Mouse (Mus musculus) erythroblast, embryonic 14.5 days (primary cell): ENCODE measurements around the gene Keap1. TPM values are rescaled to one million over a fixed set of nuclear protein-coding genes. Genes with fewer than 3 reads are reported as not detected.
"Not testable (repeated sequence)": the region's sequence is repeated elsewhere in the genome, so short reads cannot be mapped to it uniquely, and the experiment has no call there.

Experiments used
- H3K27me3 ChIP-seq: 2 replicates; pipeline ENCODE4 v1.6.1; 2012; ENCODE audit warnings: inconsistent platforms; ENCODE audit not compliant: control insufficient read depth
- H3K36me3 ChIP-seq: 2 replicates; pipeline ENCODE4 v1.6.1; 2012; ENCODE audit warnings: mild to moderate bottlenecking, inconsistent platforms; ENCODE audit not compliant: control insufficient read depth
- H3K4me1 ChIP-seq: 2 replicates; pipeline ENCODE4 v1.6.1; 2012; ENCODE audit warnings: inconsistent platforms; ENCODE audit not compliant: control insufficient read depth
- H3K4me3 ChIP-seq: replicated peaks from 2 replicates; pipeline ENCODE3; 2012; ENCODE audit warnings: moderate library complexity, mild to moderate bottlenecking, inconsistent platforms
- H3K9me3 ChIP-seq: 2 replicates; pipeline ENCODE4 v1.6.1; 2012; ENCODE audit warnings: low read length, inconsistent platforms, mixed read lengths; ENCODE audit not compliant: control insufficient read depth
- GATA1 ChIP-seq: IDR thresholded peaks from 2 replicates; pipeline ENCODE4 v1.6.1; 2012; ENCODE audit warnings: low read length, inconsistent platforms, mixed read lengths
- TAL1 ChIP-seq: IDR thresholded peaks from 3 replicates; pipeline ENCODE4 v1.6.1; 2012; ENCODE audit warnings: low read length, inconsistent platforms, mixed read lengths
- polyA plus RNA-seq: library from polyadenylated mRNA; stranded (reverse); fragments of >175 nt; gene quantifications from 2 replicates; pipeline ENCODE4 v1.2.3, GENCODE M21; 2012

Gene Keap1
- polyA plus RNA-seq, 1 experiment, result 5.2 TPM

DNA sequence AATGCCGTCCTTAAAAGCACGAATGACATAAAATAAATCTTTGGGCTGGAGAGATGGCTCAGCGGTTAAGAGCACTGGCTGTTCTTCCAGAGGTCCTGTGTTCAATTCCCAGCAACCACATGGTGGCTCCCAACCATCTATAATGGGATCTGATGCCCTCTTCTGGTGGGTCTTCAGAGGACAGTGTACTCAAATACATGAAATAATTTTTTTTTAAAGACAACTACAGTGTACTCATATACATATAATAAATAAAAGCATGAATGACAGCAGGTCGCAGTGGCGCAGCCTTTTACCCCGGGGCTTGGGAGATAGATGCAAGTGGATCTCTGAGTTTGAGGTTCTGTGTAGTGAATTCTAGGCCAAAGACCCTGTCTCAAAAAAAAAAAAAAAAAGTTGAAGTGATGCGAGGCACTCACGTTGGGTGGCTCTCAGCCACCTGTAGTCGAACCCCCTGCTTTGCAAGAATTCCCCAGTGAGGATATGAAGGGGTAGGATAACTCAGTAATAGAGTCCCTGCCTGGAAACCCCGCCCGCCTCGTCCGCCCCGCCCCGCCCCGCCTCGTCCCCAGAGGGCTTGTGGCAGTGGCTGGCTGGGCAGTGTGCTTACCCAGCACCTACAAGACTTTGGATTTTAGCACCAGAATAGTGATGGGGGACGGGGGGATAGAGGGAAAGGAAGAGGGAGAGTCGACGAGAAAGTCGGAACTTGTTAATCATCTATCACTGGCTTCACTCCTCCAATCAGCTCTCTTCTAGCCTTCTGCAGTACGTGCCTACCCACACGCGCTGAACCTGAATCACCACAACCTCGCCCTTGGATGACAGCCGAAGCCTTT lies 14.4 kb downstream of the Keap1 start:
- Histone ChIP-seq H3K27me3 (no peaks in the 10 kb centered on the region), H3K36me3 (peaks cover 12% of the 10 kb centered on the region), H3K4me1 (peaks cover 54% of the 10 kb centered on the region), H3K4me3 (peak overlapping the region; percentile 57), H3K9me3 (peaks cover 13% of the 10 kb centered on the region)
- TF ChIP-seq TAL1 (no peak), GATA1 (no peak)

DNA sequence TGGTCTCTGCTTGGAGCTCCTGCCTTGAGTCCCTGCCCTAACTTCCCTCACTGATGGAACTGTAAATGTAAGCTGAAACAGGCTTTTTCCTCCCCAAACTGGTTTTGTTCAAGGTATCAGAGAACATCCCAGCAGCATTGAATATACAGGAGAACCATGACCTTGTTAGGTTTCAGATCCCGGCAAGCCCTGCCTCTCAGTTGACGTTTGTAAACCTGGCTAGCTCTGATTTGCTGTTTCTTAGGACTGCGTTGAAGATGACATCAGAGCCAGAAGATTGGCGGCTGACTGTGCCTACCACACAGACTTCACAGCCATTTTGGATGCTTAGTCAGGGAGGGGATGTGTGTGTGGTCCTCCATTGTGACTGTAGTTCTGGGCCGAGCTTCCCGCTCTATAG lies 15.3 kb downstream of the Keap1 start:
- H3K27me3 ChIP-seq, result no peaks in the 10 kb centered on the region
- peaks cover 3% of the 10 kb centered on the region for H3K36me3 ChIP-seq
- H3K4me1 ChIP-seq, result peaks cover 54% of the 10 kb centered on the region
- H3K4me3 ChIP-seq, result no peak overlapping the region
- peaks cover 13% of the 10 kb centered on the region for H3K9me3 ChIP-seq
- no peak for TF ChIP-seq GATA1
- no peak for TF ChIP-seq TAL1

DNA sequence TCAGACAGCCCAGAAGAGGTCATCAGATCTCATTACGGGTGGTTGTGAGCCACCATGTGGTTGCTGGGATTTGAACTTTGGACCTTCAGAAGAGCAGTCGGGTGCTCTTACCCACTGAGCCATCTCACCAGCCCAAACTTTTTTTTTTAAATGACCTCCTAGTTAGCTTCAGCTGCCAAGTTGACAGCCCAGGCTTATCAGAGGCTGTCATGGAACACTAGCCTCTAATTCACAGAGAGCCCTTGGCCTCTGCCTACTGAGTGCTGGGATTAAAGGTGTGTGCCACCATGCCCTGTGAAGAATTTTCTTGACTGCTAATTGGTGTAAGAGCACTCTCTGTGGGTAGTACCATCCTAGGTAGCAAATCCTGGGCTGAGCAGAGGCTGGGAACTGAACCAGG lies 15.7 kb downstream of the Keap1 start:
- Histone ChIP-seq H3K9me3 (peaks cover 13% of the 10 kb centered on the region), H3K4me1 (peaks cover 54% of the 10 kb centered on the region)
- H3K27me3 ChIP-seq, H3K4me3 ChIP-seq, H3K36me3 ChIP-seq: not testable (repeated sequence)

DNA sequence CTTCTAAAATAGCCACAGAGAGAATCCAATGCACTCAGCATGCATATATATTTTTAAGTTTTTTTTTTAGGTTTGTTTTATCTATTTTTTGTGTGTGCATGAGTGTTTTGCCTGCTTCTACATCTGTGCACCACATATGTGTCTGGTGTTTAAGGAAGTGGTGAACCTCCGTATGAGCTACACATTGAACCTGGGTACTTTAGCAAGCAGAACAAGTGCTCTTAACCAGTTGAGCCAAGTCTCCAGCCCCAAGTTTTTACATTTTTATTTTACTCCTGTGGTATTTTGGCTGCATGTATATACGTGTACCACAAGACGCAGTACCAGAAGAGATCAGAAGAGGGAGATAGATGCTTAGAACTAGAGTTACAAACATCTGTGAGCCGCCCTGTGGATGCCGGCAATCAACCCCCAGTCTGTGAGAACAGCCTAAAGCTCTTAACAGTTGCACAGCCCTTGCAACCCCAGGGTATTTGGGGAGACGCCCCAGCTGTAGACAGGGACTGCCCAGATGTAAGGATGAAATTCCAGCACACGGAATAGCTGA lies 17.7 kb downstream of the Keap1 start:
- Histone ChIP-seq H3K4me3 (peak overlapping the region; percentile 72), H3K9me3 (peaks cover 13% of the 10 kb centered on the region), H3K36me3 (no peaks in the 10 kb centered on the region), H3K27me3 (peaks cover 2% of the 10 kb centered on the region), H3K4me1 (peaks cover 41% of the 10 kb centered on the region)
- TF ChIP-seq GATA1 (no peak), TAL1 (no peak)

DNA sequence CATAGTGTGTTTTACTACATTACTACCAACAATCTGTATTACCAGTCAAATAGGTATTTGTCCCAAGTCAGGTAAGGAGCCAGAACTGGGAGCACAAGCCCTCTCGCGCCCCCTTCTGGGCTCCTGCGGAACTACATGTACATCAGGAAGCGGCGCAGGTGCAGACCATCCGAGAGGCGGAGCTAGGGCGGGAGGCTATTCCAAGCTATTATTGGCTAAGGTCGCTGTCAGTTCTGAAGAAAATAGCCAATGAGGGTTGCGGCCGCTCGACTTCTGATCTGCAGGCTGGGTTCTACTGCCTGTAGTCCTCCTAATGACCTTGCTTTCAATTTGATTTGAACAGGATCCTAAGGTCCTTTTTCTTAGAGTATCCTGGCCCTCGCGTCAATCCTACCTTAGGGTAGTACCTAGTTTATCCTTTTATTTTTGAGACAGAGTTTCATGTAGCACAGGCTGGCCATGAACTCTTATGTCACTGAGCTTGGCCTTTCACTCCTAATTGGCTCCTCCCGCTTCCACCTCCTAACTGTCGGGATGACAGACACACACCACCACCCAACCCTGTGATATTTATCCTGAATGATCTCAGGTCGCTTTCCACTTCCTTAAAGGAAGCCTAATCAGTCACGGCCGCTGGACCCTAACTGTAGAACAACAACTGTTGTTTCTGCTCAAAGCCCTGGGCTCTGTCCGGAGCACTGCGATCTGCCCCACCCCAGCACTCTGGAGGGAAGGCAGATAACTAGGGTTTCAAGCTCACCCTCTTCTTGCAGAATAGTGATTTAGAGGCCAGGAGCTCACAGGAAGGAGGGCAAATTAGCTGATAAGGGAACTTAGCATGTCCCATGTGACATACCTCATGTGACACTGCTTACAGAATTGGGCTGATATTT lies 18.4 kb downstream of the Keap1 start:
- H3K4me3 ChIP-seq, result peak overlapping the region; percentile 72
- no peaks in the 10 kb centered on the region for H3K36me3 ChIP-seq
- TF ChIP-seq TAL1 (no peak), GATA1 (no peak)
- peaks cover 13% of the 10 kb centered on the region for H3K9me3 ChIP-seq
- peaks cover 4% of the 10 kb centered on the region for H3K27me3 ChIP-seq
- H3K4me1 ChIP-seq, result peaks cover 38% of the 10 kb centered on the region

DNA sequence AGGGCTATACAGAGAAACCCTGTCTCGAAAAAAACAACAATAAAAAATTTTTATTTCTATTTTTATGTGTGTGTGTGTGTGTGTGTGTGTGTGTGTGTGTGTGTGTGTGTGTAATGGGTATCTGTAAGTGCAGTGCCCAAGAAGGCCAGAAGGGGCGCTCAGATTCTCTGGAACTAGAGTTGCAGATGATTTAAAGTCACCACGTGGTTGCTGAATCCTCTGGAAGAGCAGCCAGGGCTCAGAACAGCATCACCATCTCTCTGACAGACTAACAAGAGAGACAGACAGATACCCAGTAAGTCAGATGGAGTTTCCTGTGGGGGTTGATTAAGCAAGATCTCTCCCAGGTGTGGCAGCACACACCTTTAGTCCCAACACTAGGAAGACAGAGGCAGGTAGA lies 19.3 kb downstream of the Keap1 start:
- Histone ChIP-seq H3K27me3 (peaks cover 4% of the 10 kb centered on the region), H3K9me3 (peaks cover 13% of the 10 kb centered on the region), H3K4me1 (peaks cover 29% of the 10 kb centered on the region), H3K4me3 (no peak overlapping the region), H3K36me3 (no peaks in the 10 kb centered on the region)
- TF ChIP-seq TAL1 (no peak), GATA1 (no peak)

DNA sequence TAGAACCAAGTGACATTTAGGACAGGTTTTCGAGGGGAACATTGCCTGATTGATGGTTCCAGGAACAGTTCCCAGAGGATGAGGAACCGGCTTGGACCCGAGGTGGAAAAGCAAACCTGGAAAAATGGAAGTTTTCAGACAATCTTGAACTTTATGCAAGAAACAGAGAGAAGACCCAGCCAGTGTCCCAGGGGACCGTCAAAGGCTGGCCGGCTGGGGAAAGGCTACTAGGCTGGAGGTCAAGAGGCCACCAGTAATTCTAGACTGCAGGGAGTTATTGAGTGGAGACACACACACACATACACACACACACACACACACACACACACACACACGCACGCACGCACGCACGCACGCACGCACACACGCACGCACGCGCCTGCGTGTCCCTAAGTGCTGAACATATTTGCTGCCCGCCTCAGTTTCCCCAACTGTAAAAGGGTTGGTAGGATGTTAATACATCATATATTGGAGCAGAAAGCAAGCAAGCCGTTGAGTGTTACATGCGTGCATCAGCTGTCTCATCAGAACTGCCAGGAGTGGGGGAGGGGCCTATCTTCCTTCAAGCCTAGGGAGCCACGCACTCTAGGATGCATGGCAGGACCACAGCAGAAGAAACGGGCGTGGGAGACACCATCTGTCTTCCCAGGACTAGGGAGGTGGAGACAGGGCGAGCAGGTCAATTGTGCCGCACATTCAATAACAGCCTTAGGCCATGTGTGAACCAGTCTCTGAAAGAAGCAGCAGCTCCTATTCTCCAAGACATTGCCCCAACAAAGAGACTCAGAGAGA lies 22.9 kb downstream of the Keap1 start:
- TF ChIP-seq TAL1 (no peak), GATA1 (no peak)
- H3K36me3 ChIP-seq, result no peaks in the 10 kb centered on the region
- H3K4me1 ChIP-seq, result peaks cover 10% of the 10 kb centered on the region
- peaks cover 2% of the 10 kb centered on the region; the same call in 1 of the 2 replicates for H3K9me3 ChIP-seq
- peaks cover 4% of the 10 kb centered on the region for H3K27me3 ChIP-seq
- no peak overlapping the region for H3K4me3 ChIP-seq

DNA sequence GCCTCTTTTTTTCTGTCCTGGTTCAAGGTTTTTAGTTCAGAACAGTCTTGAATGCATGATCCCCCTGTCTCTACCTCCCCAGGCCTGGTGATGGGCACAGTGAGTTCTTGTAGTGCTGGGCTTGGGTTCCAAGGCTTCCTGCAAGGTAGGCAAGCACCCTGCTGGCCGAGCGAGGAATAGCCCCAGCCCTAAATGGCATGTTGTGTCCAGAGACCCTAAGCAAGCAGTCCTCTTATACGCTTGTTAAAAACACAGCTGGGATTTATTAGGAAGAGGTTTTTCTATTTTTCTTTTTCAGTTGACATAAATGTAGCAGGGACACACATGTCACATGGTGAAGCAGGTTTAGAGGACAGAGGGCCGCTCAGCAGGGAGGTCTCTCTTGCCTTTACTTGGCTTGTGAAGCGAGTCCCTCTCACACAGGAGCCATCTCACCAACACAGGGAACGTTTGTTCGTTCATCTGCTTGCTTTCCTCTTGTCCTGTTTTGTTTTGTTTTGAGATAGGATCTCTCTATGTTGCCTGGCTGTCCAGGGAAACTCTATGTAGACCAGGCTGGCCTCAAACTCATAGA lies 25.5 kb downstream of the Keap1 start:
- Histone ChIP-seq H3K27me3 (peaks cover 4% of the 10 kb centered on the region), H3K36me3 (peaks cover 2% of the 10 kb centered on the region), H3K4me3 (no peak overlapping the region), H3K9me3 (no peaks in the 10 kb centered on the region), H3K4me1 (no peaks in the 10 kb centered on the region; the same call in 1 of the 2 replicates)
- no peak for TF ChIP-seq GATA1
- TF ChIP-seq TAL1, result no peak
